Mouse (Mus musculus) naive thymus-derived CD4-positive, alpha-beta T cell, adult 5 months (primary cell): ENCODE data around the gene Aldoc. TPM values are rescaled to one million over a fixed set of nuclear protein-coding genes. Genes with fewer than 3 reads are reported as not detected.

ENCODE experiments used
- polyA plus RNA-seq: library from polyadenylated mRNA; unstranded; fragments of 100-300 nt; shearing (Covaris generic); gene quantifications from one replicate; pipeline ENCODE4 v1.2.1, GENCODE M21; 2017

Gene Aldoc
- polyA plus RNA-seq, result 4.4 TPM

DNA sequence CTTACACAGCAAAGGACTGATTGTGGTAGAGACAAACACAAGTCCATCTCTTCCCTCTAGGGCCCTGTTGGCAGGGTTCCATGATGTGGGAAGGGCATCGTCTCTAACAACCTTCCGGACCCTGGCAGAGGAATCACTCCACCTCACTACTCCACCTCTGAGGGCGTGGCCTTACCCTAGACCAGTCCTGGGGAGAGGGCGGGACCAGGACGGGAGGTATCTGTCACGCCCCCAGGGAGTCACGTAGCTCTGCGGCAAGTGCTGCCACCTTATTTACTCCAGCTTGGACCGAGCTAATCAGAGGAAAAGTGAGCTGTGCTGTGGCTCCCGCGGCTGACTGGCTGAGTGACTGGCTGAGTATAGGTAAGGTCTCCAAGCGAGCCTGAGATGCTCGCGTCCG, at the start of gene Aldoc:
Aldoc (plus strand) TSS at position 109 of the 400 bp plus-strand sequence.

DNA sequence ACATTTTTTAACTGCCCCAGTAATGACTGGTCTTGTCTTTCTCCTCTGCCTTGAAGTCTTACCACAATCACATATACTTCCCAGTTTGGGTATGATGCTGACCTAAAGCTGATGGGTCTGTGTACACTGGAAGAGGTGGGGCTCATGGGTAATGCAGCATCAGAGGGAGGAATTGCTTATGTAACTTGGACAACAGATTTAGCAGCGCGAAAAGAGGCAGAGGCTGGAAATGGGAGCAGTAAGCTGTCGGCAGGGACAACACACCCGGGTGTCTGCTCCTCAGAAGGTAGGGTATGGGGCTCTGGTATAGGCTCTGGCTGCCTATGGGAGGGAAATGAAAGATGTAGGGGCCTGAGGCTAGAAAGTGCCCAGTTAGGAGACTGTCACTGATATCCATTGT, 32.1 kb upstream of the Aldoc start, which contains the start of gene BC030499:
BC030499 (plus strand) TSS at position 188 of the 400 bp plus-strand sequence.

DNA sequence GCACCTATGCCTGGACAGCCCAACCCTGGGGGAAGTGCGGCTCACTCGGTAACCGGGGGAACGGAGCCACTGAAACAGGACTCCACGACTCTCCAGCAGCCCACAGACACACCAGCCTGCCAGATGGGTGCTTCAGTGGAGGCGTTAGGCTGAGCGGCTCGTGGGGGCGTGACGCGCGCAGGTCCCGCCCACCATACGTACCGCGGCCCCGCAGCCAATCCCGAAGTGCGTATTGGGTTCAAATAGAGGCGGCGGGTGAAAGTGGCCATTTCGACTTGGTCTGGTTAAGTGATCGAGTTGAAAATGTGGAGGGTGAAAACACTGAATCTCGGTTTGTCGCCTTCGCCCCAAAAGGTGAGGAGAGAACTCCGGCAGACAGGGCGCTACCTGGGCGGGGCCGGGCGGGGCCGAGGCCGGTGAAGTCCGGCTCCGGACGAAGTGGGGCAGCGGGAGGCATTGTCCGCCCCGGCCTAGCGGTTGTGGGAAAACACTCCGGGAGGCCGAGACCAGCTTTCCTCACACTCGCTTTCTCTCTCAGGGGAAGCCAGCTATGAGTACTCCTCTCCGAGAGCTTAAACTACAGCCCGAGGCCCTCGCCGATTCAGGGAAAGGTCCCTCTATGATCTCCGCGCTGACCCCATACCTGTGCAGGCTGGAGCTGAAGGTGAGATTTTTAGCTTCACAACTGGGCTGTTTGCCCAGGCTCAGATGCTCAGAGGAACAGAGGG, 21.2 kb upstream of the Aldoc start, which contains the start of gene Spag5:
Spag5 (plus strand) TSS at position 173 of the 728 bp plus-strand sequence.

DNA sequence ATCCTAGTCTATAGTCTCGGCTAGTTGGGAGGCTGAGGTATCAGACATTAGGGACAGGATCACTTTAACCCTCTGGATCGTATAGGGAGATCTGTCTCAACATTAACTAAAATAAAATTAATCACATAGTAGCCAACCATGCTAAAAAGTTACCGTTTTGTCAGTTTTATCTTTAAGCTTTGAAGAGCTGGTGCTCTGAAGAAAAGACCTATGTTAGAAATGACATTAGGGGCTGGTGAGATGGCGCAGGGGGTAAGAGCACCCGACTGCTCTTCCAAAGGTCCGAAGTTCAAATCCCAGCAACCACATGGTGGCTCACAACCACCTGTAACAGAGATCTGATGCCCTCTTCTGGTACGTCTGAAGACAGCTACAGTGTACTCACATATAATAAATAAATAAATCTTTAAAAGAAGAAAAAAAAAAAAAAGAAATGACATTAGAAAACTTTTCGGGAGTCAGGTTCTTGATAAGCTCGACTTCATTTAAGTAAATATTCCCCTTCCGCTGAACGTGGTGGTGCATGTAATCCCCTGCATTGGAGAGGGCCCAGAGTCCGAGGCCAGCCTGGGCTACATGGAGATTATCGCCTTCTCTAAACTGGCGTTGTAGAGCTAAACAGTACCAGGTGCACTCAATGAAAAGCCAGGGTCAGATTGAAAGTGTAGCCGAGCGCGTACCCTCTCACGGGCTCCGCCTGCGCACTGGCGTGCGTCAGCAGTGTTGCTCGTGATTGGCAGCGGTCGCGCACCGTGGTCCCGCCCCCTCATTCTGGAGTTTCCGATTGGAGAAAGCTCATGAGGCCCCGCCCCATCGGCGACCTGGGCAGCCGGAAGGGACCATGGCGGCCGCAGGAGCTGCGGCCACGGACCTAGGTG, 5.1 kb downstream of the Aldoc start, which contains the start of gene Pigs:
Pigs (plus strand) TSS at position 782 of the 878 bp plus-strand sequence.

DNA sequence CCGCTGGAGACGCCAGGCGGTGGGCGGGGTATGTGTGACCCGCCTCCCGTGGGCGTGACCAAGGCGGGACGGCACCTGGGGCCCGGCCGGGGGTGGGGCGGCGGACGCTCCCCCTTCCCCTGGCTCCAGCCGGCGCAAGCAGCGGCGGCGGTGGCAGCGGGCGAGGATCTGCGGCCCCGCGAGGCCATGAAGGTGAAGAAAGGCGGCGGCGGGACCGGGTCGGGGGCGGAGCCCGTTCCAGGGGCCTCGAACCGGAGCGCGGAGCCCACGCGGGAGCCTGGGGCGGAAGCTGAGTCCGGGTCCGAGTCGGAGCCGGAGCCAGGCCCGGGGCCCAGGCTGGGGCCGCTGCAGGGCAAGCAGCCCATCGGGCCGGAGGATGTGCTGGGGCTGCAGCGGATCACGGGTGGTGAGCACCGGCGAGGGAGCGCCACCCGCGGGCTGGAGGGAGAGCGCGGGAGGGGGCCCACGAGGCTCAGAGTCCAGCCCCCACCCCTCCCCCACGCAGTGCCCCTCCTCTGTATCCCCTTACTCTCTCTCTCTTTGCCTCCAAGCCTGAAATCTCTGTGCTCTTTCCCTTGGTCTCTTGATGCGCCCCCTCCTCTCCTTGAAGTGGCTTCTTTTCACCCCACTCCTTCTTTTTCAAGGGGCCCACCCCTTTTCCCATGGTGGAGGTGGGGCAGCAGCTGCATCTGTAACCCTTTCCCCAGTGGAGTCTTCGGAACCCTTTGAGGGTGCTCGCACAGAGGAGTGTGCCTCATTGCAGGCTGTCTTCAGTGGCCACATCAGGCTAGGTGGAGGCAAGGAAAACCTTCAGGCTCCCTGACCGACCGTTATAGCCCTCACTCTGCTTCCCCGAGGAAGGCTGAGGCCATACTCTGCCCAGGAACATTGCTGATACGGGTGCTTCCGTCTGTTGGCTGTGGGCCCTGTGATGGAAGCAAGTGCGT, 20.9 kb downstream of the Aldoc start, which contains the start of gene Unc119:
Unc119 (plus strand) TSS at position 102 of the 947 bp plus-strand sequence.

Other genes starting within 250 kb of the Aldoc start
- gene Eral1, start 242.6 kb upstream of the Aldoc start, polyA plus RNA-seq, result 31.5 TPM
- 17.3 TPM for gene Fam222b, start 228.3 kb upstream of the Aldoc start, polyA plus RNA-seq
- gene Traf4, start 157.4 kb upstream of the Aldoc start, polyA plus RNA-seq, result 92.9 TPM
- 15.1 TPM for gene Nek8, start 146.3 kb upstream of the Aldoc start, polyA plus RNA-seq
- 2.5 TPM for gene Tlcd1, start 146.3 kb upstream of the Aldoc start, polyA plus RNA-seq
- 2,044 TPM for gene Rpl23a, start 139.4 kb upstream of the Aldoc start, polyA plus RNA-seq
- not detected for gene Rab34, start 134.5 kb upstream of the Aldoc start, polyA plus RNA-seq
- not detected for gene Proca1, start 129.6 kb upstream of the Aldoc start, polyA plus RNA-seq
- gene Sdf2, start 77.2 kb upstream of the Aldoc start, polyA plus RNA-seq, result 84.4 TPM
- gene Supt6, start 77.0 kb upstream of the Aldoc start, polyA plus RNA-seq, result 51.6 TPM
- gene 2610507B11Rik, start 61.2 kb upstream of the Aldoc start, polyA plus RNA-seq, result 82.8 TPM
- 0.30 TPM for gene BC030499, start 32.1 kb upstream of the Aldoc start, polyA plus RNA-seq
- 1.2 TPM for gene Spag5, start 21.4 kb upstream of the Aldoc start, polyA plus RNA-seq
- 73.4 TPM for gene Pigs, start 5.4 kb downstream of the Aldoc start, polyA plus RNA-seq
- gene Unc119, start 20.5 kb downstream of the Aldoc start, polyA plus RNA-seq, result 11.7 TPM
- gene Foxn1, start 63.6 kb downstream of the Aldoc start, polyA plus RNA-seq, result not detected
- not detected for gene Slc13a2, start 99.2 kb downstream of the Aldoc start, polyA plus RNA-seq
- 0.53 TPM for gene Slc46a1, start 142.7 kb downstream of the Aldoc start, polyA plus RNA-seq
- 2.0 TPM for gene Sarm1, start 174.8 kb downstream of the Aldoc start, polyA plus RNA-seq
- not detected for gene Vtn, start 176.1 kb downstream of the Aldoc start, polyA plus RNA-seq
- not detected for gene Sebox, start 180.5 kb downstream of the Aldoc start, polyA plus RNA-seq
- 16.0 TPM for gene Tmem199, start 189.2 kb downstream of the Aldoc start, polyA plus RNA-seq
- gene Poldip2, start 189.2 kb downstream of the Aldoc start, polyA plus RNA-seq, result 40.7 TPM
- 16.0 TPM for gene Tnfaip1, start 213.4 kb downstream of the Aldoc start, polyA plus RNA-seq
- gene Ift20, start 213.4 kb downstream of the Aldoc start, polyA plus RNA-seq, result 55.2 TPM
- gene Tmem97, start 227.8 kb downstream of the Aldoc start, polyA plus RNA-seq, result 11.9 TPM